Mouse (Mus musculus) retina, postnatal 7 days (tissue): ENCODE measurements around the gene Sec22b.
A peak's percentile ranks its signal among the peaks of the same experiment; 100 is the strongest.

ENCODE experiments used
- DNase-seq: peaks from one replicate; pipeline ENCODE4 v3.0.0-alpha.2; 2012; ENCODE audit warnings: low read depth, low spot score

Gene Sec22b

DNA sequence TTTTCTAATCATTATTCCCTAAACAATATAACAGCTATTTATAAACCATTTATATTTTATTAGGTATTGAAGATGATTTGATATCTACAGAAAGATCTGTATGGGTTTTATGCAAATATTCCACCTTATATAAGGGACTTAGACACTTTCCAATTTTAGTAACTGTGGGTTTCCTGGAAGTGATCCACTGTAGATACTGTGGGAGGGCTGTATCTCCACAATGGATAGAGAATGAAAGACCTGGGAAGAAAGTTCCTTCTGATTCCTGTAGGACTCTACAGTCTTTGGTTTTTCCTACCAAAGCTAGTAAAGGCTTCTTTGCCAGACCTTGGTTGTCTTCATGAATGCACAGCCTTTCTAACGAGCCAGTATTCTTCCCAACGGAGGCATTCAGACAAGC lies 8.7 kb downstream of the Sec22b start:
- DNase-seq: no peak

DNA sequence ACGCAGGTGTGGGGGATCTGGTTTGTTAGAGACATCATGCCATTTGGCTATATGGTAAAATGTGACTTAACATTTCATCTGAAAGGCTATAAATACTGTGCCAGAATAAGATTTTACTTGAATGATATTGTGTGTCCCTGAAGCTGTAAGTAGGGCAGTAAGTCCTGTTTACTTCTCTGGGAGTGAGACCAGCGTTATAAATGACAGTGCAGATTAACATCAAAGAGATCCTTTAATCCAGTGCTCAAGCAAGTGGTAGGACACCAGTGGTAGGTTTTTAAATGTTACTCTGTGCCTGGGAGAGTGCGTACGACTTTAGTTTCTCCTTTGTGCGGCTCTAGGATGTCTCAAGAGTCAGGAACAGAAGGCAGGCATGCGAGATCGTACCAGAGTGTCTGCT lies 10.1 kb downstream of the Sec22b start:
- DNase-seq: peak; percentile 51

DNA sequence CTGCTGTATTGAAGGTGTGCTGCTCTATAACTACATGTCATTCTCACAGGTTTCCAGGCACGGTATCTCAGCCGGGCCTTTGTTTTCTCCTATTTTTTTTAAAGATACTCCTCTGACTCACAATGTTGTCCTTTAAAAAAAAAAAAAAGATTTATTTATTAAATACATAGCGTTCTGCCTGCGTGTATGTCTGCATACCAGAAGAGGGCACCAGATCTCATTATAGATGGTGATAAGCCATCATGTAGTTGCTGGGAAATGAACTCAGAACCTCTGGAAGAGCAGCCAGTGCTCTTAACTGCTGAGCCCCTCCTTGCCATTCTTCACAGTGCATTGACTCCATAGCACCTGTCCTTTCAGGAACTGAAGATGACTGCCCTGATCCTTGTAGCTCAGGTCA lies 14.1 kb downstream of the Sec22b start:
- DNase-seq: no peak

DNA sequence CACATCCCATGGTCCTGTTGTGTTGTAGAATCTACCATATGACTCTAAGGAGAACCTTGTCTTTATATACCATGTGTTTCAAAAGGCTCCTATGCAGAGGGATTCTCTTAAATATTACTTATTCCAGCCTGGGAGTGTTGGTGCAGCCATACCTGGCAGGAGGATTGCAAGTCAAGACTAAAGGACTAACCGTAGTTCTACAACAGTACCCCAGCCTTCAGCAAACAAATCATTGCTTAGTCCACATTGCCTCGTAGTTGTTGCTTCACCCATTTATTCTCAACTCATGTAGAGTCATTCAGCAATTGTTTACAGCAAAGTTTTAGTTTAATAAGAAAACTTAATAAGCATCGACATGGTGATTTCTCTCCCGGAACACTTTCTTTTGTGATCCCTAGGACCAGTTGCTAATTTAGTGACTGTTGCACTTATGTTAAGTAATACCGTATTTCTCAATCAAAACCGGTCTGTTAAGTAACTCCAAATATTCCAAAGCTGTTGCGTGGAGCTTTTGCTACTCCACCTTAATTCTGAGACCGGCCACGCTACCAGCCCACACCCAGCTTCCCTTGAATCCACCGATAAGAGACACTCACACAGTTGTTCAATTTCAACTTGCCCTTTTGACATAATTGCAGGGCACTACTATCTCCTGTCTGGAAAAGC lies 18.0 kb downstream of the Sec22b start:
- no peak for DNase-seq

DNA sequence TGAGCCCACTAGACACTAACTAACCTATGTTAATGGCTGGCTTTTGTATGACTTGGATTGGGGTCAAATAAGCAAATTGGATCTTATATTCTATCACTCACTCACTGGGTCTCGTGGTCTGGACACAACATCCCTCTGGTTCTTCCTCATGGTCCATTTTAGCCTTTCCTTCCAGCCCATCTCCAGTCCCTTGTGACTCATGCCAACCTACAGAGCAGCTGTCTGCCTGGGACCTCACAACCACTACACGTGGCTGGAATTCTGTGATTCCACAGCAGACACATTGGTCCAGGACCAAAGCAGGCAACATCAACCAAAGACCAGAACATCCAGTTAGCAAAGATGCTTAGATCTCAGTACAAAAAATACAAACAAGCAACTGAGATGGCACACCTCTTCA lies 24.3 kb downstream of the Sec22b start:
- DNase-seq: no peak

DNA sequence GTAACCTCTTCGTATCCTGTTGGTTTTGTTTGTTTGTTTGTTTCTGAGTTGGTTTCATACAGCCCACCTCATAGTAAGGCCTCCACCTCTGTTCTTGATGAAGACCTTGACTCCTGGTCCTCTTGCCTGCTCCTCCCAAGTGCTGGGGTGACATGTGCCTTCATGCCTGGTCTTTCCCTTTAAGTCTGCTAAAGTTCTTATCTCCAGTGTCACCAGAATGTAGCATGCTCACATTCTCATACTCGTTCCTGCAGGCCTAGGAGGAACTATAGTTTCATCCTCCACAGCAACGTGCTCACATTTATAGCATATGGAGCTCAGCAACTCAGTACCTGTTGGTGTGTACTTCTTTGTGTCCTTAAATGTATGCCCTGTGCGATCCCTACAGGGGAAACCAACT lies 26.3 kb downstream of the Sec22b start:
- no peak for DNase-seq

DNA sequence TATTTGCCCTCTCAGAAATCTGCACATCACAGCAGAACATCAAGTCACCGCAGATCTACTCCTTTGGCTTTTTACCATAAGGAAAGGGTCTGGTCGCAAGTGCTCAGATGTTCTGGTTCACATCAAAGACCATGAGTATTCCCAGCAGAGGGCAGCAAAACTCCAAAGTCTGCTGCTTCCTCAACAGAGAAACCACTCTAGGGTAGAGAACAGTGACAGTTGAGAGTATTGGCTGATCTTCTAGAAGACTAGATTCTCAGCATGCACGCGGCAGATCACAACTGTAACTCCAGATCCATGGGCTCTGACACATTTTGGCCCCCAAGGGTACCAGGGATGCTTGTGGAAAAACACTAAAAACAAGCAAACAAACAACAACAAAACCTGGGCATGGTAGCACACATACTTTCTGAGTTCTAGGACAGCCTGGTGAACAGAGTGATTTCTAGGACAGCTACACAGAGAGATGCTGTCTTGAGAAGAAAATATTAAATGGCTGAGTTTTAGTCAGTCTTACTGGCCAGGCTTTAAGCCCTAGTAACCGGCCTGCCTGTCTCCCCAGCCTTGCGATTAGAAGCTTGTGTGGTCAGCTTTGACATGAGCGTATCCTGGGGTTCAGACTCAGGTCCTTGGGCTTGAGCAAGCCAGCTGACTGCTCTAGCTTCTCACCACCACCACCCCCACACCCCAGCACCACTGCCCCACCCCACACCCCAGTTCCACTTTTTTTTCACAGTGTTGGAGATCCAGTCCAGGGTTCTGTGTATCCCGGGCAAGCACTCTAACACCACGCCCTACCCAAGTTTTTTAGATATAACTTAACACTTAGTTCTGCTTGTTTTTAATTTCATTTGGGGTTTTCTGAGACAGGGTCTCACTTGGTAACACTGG lies 28.2 kb downstream of the Sec22b start:
- peak; percentile 71 for DNase-seq

DNA sequence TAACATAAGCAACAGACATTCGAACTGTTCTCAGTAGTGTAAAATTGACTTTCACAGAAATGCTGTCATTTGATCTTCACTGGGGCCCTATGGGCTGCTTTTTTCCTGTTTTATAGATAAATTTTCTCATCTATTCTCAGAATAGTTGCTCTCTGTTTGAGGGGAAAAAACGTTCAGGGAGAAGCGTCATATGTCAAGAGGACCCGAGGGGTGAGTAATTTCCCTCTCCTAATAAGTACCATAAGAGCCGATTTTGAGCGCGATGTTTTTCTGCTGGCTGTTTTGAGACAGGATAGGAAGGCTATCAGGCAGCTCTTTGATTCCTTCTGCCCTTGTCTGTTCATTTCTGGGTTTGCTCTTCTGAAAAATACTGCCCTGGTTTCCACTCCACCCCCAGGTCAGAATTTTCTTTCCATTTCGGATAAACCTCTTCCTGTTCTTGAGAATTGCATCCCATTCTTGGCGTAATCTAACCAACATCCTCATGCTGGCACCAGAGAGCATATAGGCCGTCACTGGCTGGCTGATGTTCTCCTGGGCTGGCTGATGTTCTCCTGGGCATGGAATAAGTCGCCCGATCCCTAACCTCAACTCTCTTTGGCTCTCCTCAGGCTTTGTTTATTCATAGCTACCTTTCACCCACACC lies 29.3 kb downstream of the Sec22b start:
- DNase-seq: no peak

DNA sequence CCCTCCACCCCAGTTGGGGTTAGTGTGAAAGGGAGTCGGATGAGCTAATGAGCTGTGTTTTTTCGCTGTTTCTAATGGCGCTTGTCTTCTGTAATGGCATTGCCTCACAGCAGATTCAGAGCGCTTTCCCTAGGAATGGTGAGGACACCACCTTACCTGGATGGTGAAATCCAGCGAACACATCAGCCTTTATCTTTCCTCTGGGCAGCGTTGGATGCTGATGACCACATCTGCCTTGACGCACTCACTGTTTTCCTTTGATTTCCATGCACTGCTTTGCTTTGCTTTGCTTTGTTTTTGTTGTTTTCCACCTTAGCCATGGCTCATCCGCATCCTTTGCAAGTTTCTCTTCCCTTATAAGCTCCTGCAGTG lies 29.8 kb downstream of the Sec22b start:
- DNase-seq: no peak

DNA sequence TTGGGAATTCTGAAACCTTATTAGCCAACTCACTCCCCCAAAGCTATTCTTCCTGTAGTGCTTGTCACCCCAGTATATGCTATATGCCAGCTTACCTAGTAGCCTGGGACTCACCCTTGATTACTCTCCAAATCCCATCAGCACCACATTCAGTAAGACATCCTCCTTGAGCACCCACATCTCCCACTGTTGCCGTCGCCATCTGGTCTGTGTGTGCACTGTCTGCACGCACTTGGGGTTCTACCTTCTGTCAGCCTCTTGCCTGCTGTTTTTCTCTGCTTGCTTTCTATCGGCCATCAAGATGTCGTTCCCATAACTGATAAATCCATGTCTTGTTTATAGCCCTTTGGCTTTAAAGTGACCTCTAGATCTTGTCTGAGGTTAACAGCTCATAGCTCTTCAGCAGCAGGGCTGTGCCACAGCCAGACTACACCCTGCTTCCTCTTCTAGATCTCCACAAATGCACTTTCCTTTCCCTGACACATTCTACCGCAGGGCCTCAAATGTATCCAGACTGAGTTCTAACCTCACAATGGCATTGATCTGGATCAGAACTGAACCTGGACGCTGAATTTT lies 30.4 kb downstream of the Sec22b start:
- DNase-seq: no peak

DNA sequence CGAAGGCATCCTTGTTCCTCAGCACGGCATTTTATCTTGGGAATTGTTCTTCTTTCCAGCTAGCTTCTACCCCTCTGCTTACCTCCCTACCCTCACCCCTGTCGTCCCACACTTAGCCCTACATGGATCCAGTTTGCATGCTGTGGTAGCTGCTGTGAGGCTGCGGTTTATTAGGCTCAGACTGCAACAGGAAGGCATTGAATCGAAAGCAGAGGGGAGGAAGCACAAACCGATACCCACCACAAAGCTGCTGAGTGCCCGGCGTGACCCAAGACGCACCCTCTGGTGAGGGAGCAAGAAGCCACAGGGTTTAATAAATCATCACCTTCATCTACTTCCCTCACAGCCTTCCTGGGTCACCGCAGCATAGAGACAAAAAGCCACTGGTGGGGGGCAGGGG lies 31.1 kb downstream of the Sec22b start:
- no peak for DNase-seq

DNA sequence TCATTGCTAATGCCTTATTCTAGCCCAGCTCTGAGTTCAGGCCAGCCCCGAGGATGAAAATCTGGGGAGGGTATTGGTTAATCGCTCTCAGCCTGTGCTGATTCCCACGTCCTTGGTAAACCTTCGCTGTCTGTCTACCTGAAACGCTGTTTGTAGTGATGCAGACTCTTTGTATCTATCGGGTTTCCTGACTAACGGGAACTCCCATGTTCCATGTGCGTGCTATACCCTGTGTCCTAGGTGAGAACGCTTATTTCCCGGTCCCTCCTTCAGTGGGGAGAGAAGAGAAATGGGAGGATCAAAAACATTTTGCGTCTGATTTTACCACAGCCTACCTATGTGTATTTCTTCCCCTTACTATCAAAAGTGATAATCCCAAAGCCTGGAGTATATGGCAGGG lies 31.8 kb downstream of the Sec22b start:
- no peak for DNase-seq

DNA sequence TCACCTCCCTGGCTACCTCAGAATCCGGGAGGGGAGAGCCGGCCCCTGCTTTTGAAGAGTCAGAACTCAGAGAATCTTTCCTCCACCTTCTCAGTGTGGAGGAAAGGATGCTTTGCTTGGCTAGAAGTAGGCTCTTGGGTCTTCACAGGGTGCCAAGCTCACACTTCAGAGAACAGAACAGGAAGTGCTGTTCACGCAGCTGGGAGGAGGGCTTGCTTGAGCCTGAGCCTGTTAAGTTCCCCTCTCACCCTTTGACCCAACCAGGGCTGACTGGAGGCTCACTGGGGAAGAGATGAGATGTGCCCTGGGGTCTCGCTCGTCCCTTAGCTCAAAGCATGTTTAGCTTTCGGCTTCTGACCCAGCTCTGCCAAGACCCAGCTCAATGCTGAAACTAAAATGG lies 32.3 kb downstream of the Sec22b start:
- no peak for DNase-seq

DNA sequence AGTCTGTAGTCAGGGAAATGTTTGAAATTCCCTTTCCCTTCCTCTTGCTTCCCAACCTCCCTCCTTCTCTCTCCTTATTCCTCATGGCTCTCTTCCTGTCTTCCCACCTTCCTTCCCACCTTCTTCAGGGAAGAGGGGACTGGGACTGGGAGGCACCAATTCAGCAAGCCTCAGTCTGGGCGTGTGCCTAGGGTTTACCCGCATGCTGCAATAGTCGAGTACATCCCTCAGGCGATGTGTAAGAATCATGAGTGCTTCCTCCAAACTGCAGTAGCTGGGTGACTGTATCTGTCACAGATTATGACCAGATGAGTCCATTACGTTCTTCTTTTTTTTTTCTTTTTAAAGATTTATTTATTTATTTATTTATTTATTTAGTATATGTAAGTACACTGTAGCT lies 32.8 kb downstream of the Sec22b start:
- no peak for DNase-seq

DNA sequence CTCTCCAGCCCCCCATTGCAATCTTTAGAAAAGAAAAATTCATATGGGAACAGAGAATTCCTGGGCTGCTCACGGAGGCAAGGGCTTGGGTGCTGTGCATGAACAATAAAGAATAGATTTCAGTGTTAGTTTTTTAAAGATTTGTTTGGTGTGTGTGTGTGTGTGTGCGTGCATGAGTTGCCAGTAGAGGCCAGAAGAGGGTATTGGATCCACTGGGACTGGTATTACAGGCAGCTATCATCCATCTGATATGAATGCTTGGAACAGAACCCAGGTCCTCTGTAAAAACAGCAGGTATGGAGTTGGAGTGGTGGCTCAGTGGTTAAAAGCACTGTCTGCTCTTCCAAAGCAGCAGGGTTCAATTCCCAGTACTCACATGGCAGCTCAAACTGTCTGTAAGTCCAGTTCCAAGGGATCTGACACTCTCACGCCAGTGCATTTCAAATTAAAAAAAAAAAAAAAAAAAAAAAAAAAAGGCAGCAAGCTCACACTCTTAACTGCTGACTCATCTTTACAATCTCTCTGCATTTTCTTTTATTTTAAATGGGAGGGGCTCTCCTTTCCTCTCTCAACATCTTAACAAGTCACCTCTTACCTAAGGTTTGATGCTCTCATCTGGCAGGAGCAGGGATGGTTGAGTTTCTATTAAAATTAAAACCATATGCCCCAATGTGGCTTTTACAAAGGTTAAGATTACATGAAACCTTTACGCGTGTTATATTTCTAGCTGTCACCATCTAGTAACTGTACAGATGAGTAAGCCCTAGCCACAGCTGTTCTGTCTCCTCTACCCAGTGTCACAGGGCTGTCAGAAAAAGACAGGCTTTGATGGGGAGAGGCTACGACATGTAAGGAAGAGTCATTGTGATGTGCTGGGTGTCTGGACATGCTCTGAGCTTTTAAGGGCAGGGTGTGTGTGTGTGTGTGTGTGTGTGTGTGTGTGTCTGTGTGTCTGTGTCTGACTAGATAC lies 33.6 kb downstream of the Sec22b start:
- DNase-seq: no peak

DNA sequence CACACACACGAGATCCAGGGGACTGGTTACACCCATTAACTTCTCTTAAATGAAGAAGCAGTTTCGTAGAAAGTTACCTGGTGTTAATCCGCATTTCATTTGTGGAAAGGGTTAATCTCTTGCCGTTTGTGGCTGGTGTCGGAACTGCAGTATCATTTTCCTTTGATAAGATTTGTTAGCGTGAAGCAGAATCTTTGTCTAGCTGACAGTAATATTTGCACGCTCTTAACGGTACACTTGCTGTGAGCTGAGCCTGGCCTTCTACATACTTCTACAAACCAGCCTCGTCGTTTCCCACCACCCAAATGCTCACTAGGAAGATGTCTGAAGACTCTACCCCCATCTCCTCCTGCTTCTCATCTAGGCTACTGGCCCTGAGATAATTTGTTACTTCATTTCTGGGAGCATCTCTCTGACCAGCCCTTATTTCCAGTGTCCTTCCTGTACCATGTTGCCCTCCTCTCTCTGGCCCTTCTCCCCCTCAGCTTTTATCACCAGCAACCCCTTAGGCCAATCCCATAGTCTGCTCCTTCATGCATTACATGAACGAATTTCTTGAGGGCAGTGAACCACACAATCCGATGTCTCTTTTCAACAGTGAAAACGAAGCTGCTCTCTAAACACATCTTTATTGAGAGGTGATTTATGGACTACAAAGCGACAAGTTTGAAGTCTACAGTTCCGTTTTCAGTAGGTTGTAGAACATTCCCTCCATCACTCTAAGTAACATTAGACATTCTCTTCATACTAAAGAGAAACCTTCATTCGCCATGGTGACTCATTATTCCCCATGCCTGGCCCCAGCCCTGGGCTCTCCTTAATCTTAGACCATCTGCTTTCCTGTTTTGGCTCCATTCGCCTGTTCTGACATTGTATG lies 36.3 kb downstream of the Sec22b start:
- DNase-seq: no peak

DNA sequence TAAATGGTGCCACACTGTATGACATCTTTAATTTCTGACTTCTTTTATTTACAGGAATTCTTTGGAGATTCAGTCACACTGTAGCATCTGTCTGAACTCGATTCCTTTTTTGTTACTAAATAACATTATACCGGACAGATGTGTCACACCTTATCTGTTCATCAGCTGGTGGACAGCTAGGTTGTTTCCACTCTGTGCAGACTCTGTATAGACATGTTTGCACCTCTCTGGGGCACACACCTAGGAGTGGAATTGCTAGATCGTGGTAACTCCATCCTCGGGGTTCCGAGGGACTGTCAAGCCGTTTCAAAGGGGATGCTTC lies 36.9 kb downstream of the Sec22b start:
- DNase-seq: no peak

DNA sequence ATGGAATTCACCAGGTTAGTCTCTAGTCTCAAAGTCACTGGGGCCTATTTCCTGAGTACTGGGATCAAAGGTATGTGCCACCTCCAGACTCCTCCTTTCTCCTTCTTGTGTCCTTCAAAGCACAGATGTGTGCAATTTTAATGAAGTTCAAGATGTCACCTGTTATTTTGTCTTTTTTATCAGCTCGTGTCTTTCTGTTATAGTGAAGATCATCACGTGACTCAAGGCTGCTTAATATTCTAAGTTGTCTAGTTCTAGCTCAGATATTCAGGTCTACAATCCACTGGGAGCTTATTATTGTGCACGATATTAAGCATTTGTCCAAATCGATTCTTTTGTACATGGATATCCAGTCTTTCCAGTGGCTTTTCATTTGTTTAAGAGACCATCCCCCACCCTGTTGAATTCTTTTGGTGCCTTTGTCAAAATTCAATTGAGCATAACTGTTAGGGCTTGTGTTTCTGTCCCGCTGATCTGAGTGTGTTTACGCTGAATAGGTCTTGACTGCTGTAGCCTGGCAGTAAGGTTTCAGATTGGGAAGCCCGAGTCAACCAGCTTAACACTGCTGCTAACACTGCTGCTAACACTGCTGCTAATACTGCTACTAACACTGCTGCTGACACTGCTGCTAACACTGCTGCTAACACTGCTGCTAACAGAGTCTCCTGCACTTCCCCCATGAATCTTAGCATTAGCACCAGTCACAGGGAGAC lies 38.0 kb downstream of the Sec22b start:
- no peak for DNase-seq

DNA sequence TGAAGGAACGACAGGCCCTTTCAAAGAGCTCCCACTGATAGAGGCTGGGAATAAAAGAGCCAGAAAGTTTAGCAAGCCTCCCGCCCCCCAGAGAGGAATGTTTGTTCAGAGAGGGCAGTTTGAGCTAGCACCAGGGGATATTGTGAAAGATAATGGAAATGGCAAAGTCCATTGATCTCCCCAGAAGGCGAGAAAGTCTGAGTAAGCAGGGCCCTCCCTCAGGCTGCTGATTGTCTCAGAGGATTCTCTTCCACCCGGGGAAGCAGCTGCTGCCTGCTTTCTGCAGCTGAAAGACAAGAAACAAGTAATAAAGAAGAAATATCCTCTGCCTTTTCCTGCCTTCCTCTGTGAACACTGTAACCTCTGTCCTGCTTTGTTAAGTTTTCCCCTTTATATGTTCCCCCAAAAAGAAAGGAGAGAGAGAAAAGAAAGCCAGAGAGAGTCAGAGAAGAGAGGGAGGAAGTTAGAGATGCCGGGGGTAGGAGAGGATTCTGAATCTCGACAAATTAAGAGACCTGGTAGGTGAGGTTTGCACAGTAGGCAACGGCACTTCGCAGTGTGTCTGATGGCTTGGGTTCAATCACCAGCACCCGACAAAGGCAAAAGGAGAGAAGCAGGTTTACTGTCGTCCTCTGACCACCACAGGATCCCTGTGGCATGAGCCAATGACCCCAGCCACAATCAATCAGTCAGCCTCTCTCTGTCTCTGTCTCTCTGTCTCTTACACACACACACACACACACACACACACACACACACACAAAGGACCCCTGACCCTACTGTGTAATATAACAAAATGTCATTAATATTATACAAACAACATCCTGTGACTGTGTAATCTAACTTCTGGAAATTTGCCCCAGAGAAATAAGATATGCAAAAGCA lies 38.9 kb downstream of the Sec22b start:
- no peak for DNase-seq
